Mouse (Mus musculus): ENCODE results near the gene Gm13276. TPM values are rescaled to one million over a fixed set of nuclear protein-coding genes. Genes with fewer than 3 reads are reported as not detected.
"Not testable (repeated sequence)": the region's sequence is repeated elsewhere in the genome, so short reads cannot be mapped to it uniquely, and the experiment has no call there.

The Gm13276 gene
- total and polyA plus RNA-seq, 2 experiments from 2014 or later: not detected

DNA sequence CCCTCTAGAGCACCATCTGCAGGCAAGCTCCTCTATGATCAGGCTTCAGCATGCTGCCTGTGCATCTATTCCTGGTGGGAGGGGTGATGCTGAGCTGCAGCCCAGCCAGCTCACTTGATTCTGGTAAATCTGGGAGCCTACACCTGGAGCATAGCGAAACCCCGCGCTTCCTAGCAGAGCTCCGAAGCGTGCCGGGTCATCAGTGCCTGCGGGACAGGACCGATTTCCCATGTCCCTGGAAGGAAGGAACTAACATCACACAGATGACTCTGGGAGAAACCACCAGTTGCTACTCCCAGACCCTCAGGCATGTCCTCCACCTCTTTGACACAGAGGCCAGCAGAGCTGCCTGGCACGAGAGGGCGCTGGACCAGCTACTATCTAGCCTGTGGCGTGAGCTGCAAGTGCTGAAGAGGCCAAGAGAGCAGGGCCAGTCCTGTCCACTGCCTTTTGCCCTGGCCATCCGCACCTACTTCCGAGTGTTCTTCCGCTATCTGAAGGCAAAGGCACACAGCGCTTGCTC is 30.6 kb upstream of the Gm13276 start, which contains the start of gene Gm13271:
Gene Gm13271 (plus strand): TSS at position 51 of the 523 bp plus-strand sequence.
- H3K9ac ChIP-seq; DNase-seq; H3K9me3 ChIP-seq (ENCODE audit: low read length); H3K4me1 ChIP-seq (ENCODE audit: insufficient read depth); H3K36me3 ChIP-seq (ENCODE audit: insufficient read depth); ATAC-seq; H3K27me3 ChIP-seq (ENCODE audit: insufficient read depth, low read length); H3K4me2 ChIP-seq (ENCODE audit: low read depth); H3K27ac ChIP-seq (ENCODE audit: low read depth, low read length); H3K4me3 ChIP-seq (ENCODE audit: low read depth, low read length): not testable (repeated sequence)
- WGBS: 83% methylated on average over 14 of the region's 15 CpGs
- TF ChIP-seq CTCF (IDR thresholded peaks at IDR 0.05; ENCODE audit: low read depth): 0 out of 2 replicates have a peak, but pooled peaks have one; percentile 9

DNA sequence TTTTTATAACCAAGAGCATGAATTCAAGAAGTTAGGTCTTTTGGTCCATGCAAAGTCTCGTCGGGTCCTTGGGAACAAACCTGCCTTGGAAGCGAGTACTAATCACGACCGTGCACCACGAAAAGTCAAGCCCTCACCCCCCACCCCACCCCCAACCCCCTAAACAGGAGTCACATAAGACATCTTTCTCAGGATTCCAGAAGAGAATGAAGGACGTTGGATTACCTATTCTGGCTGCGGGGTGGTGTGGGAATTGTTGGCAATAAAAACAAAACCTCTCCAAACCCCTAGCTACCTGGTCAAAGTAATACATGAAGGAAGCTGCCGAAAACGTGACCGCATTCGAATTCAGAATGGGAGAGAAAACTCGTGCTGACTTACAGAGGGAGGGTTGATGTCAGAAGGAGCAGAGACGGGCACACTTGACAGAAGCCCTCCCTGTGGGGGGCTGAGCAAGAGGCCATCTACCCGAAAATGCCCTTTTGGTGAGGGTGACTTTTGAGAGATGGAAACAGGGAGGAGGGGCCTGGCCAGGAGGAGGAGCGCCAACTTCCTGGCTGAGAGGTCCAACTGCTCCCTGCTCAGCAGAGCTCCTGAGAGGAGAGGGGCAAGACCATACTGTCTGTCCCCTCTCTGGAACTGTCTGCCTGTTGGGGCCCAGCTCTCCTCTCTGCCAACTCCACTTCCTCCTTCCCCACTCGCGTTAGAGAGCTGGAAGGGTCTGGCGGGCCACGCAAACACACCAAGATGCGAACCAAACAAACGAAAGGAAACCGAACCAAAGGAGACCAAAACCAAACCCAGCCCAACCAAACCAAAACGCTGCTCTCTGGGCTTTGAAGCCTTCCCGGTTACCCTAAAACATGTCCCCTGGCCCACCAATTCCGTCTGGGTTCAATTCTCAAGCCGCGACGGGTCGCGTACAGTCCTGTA is 28.7 kb upstream of the Gm13276 start:
- not testable (repeated sequence) for H3K9me3 ChIP-seq (ENCODE audit: low read length); H3K27me3 ChIP-seq (ENCODE audit: insufficient read depth, low read length); ATAC-seq; H3K4me1 ChIP-seq (ENCODE audit: insufficient read depth); H3K36me3 ChIP-seq (ENCODE audit: insufficient read depth)
- peak overlapping the region; percentile 40 for H3K4me3 ChIP-seq (ENCODE audit: low read depth, low read length)
- peak overlapping the region; percentile 35; the same call in 1 of the 2 replicates for H3K27ac ChIP-seq (ENCODE audit: low read depth, low read length)
- peak overlapping the region; percentile 75 for H3K4me2 ChIP-seq (ENCODE audit: low read depth)
- 11% methylated on average over 28 of the region's 31 CpGs for WGBS
- H3K9ac ChIP-seq: peak overlapping the region; percentile 39; the same call in 1 of the 2 replicates
- peak; percentile 27 for DNase-seq

DNA sequence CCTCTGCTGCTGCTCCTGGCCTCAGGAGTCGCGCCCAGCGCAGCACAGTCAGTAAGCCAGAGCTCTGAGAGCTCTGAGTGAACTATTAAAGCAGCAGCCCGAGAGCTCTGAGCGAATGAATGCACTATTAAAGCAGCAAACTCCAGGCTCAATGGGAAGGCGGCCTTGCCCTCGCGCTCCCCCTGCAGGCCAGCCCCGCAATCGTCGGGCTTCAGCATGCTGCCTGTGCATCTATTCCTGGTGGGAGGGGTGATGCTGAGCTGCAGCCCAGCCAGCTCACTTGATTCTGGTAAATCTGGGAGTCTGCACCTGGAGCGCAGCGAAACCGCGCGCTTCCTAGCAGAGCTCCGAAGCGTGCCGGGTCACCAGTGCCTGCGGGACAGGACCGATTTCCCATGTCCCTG is 27.9 kb upstream of the Gm13276 start:
- H3K4me3 ChIP-seq (ENCODE audit: low read depth, low read length): peak overlapping the region; percentile 40
- H3K9me3 ChIP-seq (ENCODE audit: low read length); H3K36me3 ChIP-seq (ENCODE audit: insufficient read depth); H3K4me1 ChIP-seq (ENCODE audit: insufficient read depth); H3K27me3 ChIP-seq (ENCODE audit: insufficient read depth, low read length): not testable (repeated sequence)
- peak overlapping the region; percentile 35; the same call in 1 of the 2 replicates for H3K27ac ChIP-seq (ENCODE audit: low read depth, low read length)
- peak; percentile 77 for TF ChIP-seq CTCF (IDR thresholded peaks at IDR 0.05; ENCODE audit: low read depth)
- ATAC-seq: peak; percentile 100
- H3K9ac ChIP-seq: peak overlapping the region; percentile 39; the same call in 1 of the 2 replicates
- peak; percentile 85 for DNase-seq
- under 1% methylated on average over 21 of the region's 21 CpGs for WGBS
- peak overlapping the region; percentile 75 for H3K4me2 ChIP-seq (ENCODE audit: low read depth)

DNA sequence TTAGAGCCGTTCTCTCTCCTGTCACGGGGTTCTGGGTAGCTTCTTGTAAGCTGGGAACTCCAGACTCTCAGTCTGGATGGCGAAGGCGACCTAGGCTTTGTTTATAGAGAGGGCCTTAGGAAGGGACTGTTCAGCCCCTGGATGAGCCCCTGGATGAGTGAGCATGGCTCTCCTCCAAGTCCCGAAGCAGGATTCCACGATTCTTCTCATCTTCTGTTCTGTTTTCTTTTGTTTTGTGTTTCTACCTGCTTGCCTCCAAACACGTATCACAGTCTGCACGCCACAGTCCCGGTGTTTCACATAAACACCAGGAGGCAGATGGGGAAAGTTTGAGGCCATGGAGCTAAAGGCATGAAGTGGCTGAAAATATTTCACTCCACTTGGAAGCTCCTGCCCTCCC is 26.8 kb upstream of the Gm13276 start:
- not testable (repeated sequence) for ATAC-seq; H3K9ac ChIP-seq; H3K4me3 ChIP-seq (ENCODE audit: low read depth, low read length); H3K9me3 ChIP-seq (ENCODE audit: low read length); H3K4me2 ChIP-seq (ENCODE audit: low read depth); DNase-seq; H3K27ac ChIP-seq (ENCODE audit: low read depth, low read length); H3K27me3 ChIP-seq (ENCODE audit: insufficient read depth, low read length); H3K36me3 ChIP-seq (ENCODE audit: insufficient read depth); H3K4me1 ChIP-seq (ENCODE audit: insufficient read depth)
- 92% methylated on average over 9 of the region's 9 CpGs for WGBS

DNA sequence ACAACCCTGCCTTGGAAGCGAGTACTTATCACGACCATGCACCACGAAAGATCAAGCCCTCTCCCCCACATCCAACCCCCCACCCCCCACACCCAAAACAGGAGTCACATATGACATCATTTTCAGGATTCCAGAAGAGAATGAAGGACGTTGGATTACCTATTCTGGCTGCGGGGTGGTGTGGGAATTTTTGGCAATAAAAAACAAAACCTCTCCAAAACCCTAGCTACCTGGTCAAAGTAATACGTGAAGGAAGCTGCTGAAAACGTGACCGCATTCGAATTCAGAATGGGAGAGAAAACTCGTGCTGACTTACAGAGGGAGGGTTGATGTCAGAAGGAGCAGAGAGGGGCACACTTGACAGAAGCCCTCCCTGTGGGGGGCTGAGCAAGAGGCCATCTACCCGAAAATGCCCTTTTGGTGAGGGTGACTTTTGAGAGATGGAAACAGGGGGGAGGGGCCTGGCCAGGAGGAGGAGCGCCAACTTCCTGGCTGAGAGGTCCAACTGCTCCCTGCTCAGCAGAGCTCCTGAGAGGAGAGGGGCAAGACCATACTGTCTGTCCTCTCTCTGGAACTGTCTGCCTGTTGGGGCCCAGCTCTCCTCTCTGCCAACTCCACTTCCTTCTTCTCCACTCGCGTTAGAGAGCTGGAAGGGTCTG is 25.8 kb upstream of the Gm13276 start, which contains the start of gene Gm13283:
Gene Gm13283 (plus strand): TSS at position 510 of the 659 bp plus-strand sequence.
- not testable (repeated sequence) for H3K36me3 ChIP-seq (ENCODE audit: insufficient read depth); DNase-seq; H3K9ac ChIP-seq; H3K9me3 ChIP-seq (ENCODE audit: low read length); H3K27ac ChIP-seq (ENCODE audit: low read depth, low read length); H3K27me3 ChIP-seq (ENCODE audit: insufficient read depth, low read length); ATAC-seq; H3K4me1 ChIP-seq (ENCODE audit: insufficient read depth)
- 34% methylated on average over 8 of the region's 14 CpGs for WGBS
- Histone ChIP-seq H3K4me3 (ENCODE audit: low read depth, low read length) (peak within 1 kb of the TSS; percentile 27), H3K4me2 (ENCODE audit: low read depth) (peak within 1 kb of the TSS; percentile 62)

DNA sequence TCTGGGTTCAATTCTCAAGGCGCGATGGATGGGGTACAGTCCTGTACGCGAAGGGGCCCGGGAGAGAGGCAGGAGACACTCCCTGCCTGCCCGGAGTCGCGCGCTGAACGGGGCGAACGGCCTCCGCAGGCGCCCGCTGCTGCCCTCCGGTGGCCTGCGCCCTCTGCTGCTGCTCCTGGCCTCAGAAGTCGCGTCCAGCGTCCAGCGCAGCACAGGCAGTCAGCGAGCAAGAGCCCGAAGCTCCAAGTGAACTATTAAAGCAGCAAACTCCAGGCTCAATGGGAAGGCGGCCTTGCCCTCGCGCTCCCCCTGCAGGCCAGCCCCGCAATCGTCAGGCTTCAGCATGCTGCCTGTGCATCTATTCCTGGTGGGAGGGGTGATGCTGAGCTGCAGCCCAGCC is 25.1 kb upstream of the Gm13276 start:
- H3K9me3 ChIP-seq (ENCODE audit: low read length); H3K36me3 ChIP-seq (ENCODE audit: insufficient read depth); H3K27ac ChIP-seq (ENCODE audit: low read depth, low read length); H3K4me1 ChIP-seq (ENCODE audit: insufficient read depth); H3K27me3 ChIP-seq (ENCODE audit: insufficient read depth, low read length); H3K9ac ChIP-seq; ATAC-seq: not testable (repeated sequence)
- Histone ChIP-seq H3K4me3 (ENCODE audit: low read depth, low read length) (peak overlapping the region; percentile 27), H3K4me2 (ENCODE audit: low read depth) (peak overlapping the region; percentile 62)
- 0% methylated on average over 17 of the region's 28 CpGs for WGBS
- peak; percentile 62 for TF ChIP-seq CTCF (IDR thresholded peaks at IDR 0.05; ENCODE audit: low read depth)
- DNase-seq: peak; percentile 51

DNA sequence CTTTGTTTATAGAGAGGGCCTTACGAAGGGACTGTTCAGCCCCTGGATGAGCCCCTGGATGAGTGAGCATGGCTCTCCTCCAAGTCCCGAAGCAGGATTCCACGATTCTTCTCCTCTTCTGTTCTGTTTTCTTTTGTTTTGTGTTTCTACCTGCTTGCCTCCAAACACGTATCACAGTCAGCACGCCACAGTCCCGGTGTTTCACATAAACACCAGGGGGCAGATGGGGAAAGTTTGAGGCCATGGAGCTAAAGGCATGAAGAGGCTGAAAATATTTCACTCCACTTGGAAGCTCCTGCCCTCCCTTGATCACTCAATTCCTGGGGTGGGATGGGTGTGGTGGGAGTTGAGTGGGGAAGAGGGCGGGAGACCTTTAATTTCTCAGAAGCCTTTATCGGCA is 23.7 kb upstream of the Gm13276 start:
- DNase-seq; H3K27me3 ChIP-seq (ENCODE audit: insufficient read depth, low read length); ATAC-seq; H3K4me2 ChIP-seq (ENCODE audit: low read depth); H3K27ac ChIP-seq (ENCODE audit: low read depth, low read length); H3K9ac ChIP-seq; H3K36me3 ChIP-seq (ENCODE audit: insufficient read depth); H3K4me3 ChIP-seq (ENCODE audit: low read depth, low read length); H3K4me1 ChIP-seq (ENCODE audit: insufficient read depth); H3K9me3 ChIP-seq (ENCODE audit: low read length): not testable (repeated sequence)
- WGBS: 59% methylated on average over 6 of the region's 8 CpGs

DNA sequence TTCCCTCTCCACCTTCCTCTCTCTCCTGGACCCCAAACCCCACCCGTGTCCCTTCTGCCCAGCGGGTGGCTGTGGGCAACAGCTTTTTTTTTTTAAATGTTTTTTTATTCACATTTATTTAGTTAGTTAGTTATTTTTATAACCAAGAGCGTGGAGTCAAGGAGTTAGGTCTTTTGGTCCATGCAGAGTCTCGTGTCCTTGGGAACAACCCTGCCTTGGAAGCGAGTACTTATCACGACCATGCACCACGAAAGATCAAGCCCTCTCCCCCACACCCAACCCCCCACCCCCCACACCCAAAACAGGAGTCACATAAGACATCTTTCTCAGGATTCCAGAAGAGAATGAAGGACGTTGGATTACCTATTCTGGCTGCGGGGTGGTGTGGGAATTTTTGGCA is 23.2 kb upstream of the Gm13276 start:
- H3K27ac ChIP-seq (ENCODE audit: low read depth, low read length); H3K4me2 ChIP-seq (ENCODE audit: low read depth); H3K27me3 ChIP-seq (ENCODE audit: insufficient read depth, low read length); H3K9me3 ChIP-seq (ENCODE audit: low read length); H3K9ac ChIP-seq; H3K36me3 ChIP-seq (ENCODE audit: insufficient read depth); DNase-seq; H3K4me3 ChIP-seq (ENCODE audit: low read depth, low read length); ATAC-seq; H3K4me1 ChIP-seq (ENCODE audit: insufficient read depth): not testable (repeated sequence)
- 60% methylated on average over 8 of the region's 9 CpGs for WGBS

Measured in forebrain, postnatal 0 days (tissue).